Mouse (Mus musculus): Measurements from ENCODE around the gene Ighmbp2. TPM values are rescaled to one million over a fixed set of nuclear protein-coding genes. Genes with fewer than 3 reads are reported as not detected.

The Ighmbp2 gene
- total and polyA plus RNA-seq, 2 experiments from 2014 or later: 10.8 to 11.8 TPM

DNA sequence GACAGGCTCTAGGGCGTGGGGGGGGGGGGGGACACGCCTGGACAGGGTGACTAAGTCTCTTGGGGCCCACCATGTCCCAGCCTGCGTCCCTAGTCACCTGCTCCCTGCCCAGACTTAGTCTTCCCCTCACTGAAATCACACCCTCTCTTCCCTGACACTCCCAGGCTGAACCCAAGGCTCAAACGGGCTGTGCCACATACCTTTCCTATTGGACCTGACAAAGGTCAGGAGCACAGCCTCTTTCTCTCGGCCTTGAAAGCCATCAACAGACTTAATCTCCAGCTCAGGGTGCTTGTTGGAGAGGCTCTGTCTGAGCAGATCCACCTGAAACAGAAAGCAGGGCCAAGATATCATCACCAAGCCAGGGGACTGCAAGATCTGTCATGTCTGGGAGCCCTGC is 16.7 kb downstream of the Ighmbp2 start:
- Histone ChIP-seq H3K9me3 (ENCODE audit: low read length) (no peaks in the 10 kb centered on the region), H3K27ac (ENCODE audit: low read depth, low read length) (no peak overlapping the region), H3K36me3 (ENCODE audit: insufficient read depth, low read length) (peaks cover 94% of the 10 kb centered on the region), H3K4me1 (ENCODE audit: insufficient read depth, low read length) (no peaks in the 10 kb centered on the region), H3K9ac (replicated peaks; ENCODE audit: low read length, poor library complexity, severe bottlenecking) (no peak overlapping the region), H3K4me2 (ENCODE audit: low read depth, low read length, poor library complexity, severe bottlenecking) (no peak overlapping the region), H3K27me3 (ENCODE audit: insufficient read depth, low read length) (no peaks in the 10 kb centered on the region), H3K4me3 (ENCODE audit: low read depth, low read length) (no peak overlapping the region)
- no peak for TF ChIP-seq CTCF (IDR thresholded peaks at IDR 0.05)
- no peak for ATAC-seq (ENCODE audit: low FRiP score)
- no peak for DNase-seq (ENCODE audit: low spot score)
- 84% methylated on average over 5 of the region's 5 CpGs for WGBS

- no peaks in the 10 kb centered on the region for H3K9me3 ChIP-seq (ENCODE audit: low read length)
- H3K27ac ChIP-seq (ENCODE audit: low read depth, low read length): no peak overlapping the region
- H3K4me1 ChIP-seq (ENCODE audit: insufficient read depth, low read length): no peaks in the 10 kb centered on the region
- H3K36me3 ChIP-seq (ENCODE audit: insufficient read depth, low read length): peaks cover 94% of the 10 kb centered on the region
- TF ChIP-seq CTCF (IDR thresholded peaks at IDR 0.05): no peak
- DNase-seq (ENCODE audit: low spot score): no peak
- WGBS: 98% methylated on average over 9 of the region's 9 CpGs
- no peaks in the 10 kb centered on the region for H3K27me3 ChIP-seq (ENCODE audit: insufficient read depth, low read length)
- no peak overlapping the region for H3K4me3 ChIP-seq (ENCODE audit: low read depth, low read length)
- H3K9ac ChIP-seq (replicated peaks; ENCODE audit: low read length, poor library complexity, severe bottlenecking): no peak overlapping the region
- no peak for ATAC-seq (ENCODE audit: low FRiP score)
- no peak overlapping the region for H3K4me2 ChIP-seq (ENCODE audit: low read depth, low read length, poor library complexity, severe bottlenecking)
Measured at GRCm38 (mm10) chr19:3265180-3265579, 17.6 kb downstream of the Ighmbp2 start.

DNA sequence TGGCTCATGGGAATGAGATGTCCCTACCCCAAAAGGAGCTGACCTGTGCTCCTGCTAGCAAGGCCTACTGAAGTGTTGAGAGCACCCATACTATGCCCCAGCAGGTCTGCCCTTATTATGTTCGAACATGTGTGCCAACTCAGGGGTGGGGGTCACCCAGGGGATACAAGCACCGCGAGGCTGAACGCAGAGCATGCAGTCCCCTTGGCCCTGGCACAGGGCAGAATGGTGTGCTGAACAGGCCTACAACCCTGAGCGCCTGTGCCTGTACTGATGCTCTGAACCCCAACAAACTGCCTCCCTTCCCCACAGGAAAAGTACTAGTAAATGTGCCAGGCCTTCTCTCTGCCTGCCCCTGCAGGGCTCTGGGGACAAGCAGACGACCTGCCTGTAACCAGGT is 18.5 kb downstream of the Ighmbp2 start:
- WGBS: 96% methylated on average over 6 of the region's 6 CpGs
- Histone ChIP-seq H3K36me3 (ENCODE audit: insufficient read depth, low read length) (peaks cover 91% of the 10 kb centered on the region), H3K27me3 (ENCODE audit: insufficient read depth, low read length) (no peaks in the 10 kb centered on the region), H3K9ac (replicated peaks; ENCODE audit: low read length, poor library complexity, severe bottlenecking) (no peak overlapping the region), H3K27ac (ENCODE audit: low read depth, low read length) (no peak overlapping the region), H3K4me3 (ENCODE audit: low read depth, low read length) (no peak overlapping the region), H3K9me3 (ENCODE audit: low read length) (no peaks in the 10 kb centered on the region), H3K4me1 (ENCODE audit: insufficient read depth, low read length) (no peaks in the 10 kb centered on the region), H3K4me2 (ENCODE audit: low read depth, low read length, poor library complexity, severe bottlenecking) (no peak overlapping the region)
- no peak for TF ChIP-seq CTCF (IDR thresholded peaks at IDR 0.05)
- DNase-seq (ENCODE audit: low spot score) (no peak), ATAC-seq (ENCODE audit: low FRiP score) (no peak)

DNA sequence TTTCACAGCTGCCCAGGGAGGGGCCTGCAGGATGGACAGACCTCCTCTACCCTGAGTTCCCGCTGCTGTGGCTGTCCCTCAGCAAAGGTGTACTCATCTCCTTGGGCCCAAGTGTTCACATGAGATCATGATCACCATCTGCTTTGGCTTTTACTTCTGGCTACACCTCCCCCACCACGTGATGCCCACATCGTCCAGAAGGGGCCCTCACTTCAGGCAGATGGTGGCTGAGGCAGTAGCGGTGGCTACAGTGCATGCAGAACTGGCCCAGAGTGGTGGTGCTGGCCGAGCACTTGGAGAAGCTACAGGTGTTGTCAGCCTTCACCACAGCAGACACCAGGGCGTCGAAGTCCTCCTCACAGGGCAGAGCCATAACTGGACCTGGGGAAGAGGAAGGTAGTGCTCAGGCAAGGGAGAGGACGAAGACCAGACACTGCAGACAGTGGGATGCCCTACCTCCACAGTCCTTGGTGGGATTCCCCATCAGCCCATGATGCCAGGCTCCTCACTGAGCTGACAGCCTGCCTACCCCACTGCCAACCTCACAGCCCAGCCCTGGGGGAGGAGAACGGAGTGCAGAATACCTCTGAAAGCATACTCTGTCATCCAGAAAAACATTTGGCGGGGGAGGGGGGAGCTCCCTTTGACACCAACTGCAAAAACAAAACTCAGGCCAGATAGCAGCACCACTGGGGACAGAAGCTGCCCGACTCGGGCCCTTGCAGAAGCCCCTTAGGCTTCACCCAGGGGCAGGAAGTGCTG is 20.9 kb downstream of the Ighmbp2 start:
- H3K4me3 ChIP-seq (ENCODE audit: low read depth, low read length): no peak overlapping the region
- no peaks in the 10 kb centered on the region for H3K9me3 ChIP-seq (ENCODE audit: low read length)
- no peak overlapping the region for H3K9ac ChIP-seq (replicated peaks; ENCODE audit: low read length, poor library complexity, severe bottlenecking)
- H3K4me2 ChIP-seq (ENCODE audit: low read depth, low read length, poor library complexity, severe bottlenecking): no peak overlapping the region
- H3K36me3 ChIP-seq (ENCODE audit: insufficient read depth, low read length): peaks cover 69% of the 10 kb centered on the region
- DNase-seq (ENCODE audit: low spot score) (no peak), ATAC-seq (ENCODE audit: low FRiP score) (no peak)
- H3K27me3 ChIP-seq (ENCODE audit: insufficient read depth, low read length): no peaks in the 10 kb centered on the region
- no peaks in the 10 kb centered on the region for H3K4me1 ChIP-seq (ENCODE audit: insufficient read depth, low read length)
- TF ChIP-seq CTCF (IDR thresholded peaks at IDR 0.05): no peak
- 91% methylated on average over 12 of the region's 12 CpGs for WGBS
- H3K27ac ChIP-seq (ENCODE audit: low read depth, low read length): no peak overlapping the region

- no peaks in the 10 kb centered on the region for H3K9me3 ChIP-seq (ENCODE audit: low read length)
- H3K4me2 ChIP-seq (ENCODE audit: low read depth, low read length, poor library complexity, severe bottlenecking): no peak overlapping the region
- H3K27ac ChIP-seq (ENCODE audit: low read depth, low read length): no peak overlapping the region
- peaks cover 63% of the 10 kb centered on the region for H3K36me3 ChIP-seq (ENCODE audit: insufficient read depth, low read length)
- DNase-seq (ENCODE audit: low spot score) (no peak), ATAC-seq (ENCODE audit: low FRiP score) (no peak)
- TF ChIP-seq CTCF (IDR thresholded peaks at IDR 0.05): no peak
- 94% methylated on average over 7 of the region's 7 CpGs for WGBS
- no peak overlapping the region for H3K4me3 ChIP-seq (ENCODE audit: low read depth, low read length)
- H3K9ac ChIP-seq (replicated peaks; ENCODE audit: low read length, poor library complexity, severe bottlenecking): no peak overlapping the region
- no peaks in the 10 kb centered on the region for H3K4me1 ChIP-seq (ENCODE audit: insufficient read depth, low read length)
- H3K27me3 ChIP-seq (ENCODE audit: insufficient read depth, low read length): no peaks in the 10 kb centered on the region
Measured at GRCm38 (mm10) chr19:3261336-3261735, 21.5 kb downstream of the Ighmbp2 start.

DNA sequence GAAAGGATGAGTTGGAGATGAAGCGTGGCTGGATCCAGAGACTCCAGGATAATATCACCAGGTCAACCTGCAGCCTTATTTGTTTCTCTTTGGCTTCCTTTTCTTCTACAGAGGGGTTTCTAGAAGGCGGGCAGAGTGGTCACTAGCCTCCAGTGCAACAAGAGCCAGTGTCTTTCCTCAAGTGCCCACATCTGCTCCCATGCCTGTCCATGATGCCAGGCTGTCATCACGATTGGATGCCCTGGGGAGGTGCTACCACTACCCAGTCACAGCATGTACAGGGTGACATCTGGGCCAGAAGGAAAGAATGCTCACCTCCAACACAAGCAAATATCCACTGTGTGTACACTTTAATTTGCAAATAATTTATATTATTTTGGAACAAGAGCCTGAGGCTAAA is 22.2 kb downstream of the Ighmbp2 start:
- peaks cover 56% of the 10 kb centered on the region for H3K36me3 ChIP-seq (ENCODE audit: insufficient read depth, low read length)

More for the DNA sequence above, 22.2 kb downstream of the Ighmbp2 start:
- Histone ChIP-seq H3K4me3 (ENCODE audit: low read depth, low read length) (no peak overlapping the region), H3K9me3 (ENCODE audit: low read length) (no peaks in the 10 kb centered on the region), H3K4me1 (ENCODE audit: insufficient read depth, low read length) (no peaks in the 10 kb centered on the region), H3K27ac (ENCODE audit: low read depth, low read length) (no peak overlapping the region), H3K27me3 (ENCODE audit: insufficient read depth, low read length) (no peaks in the 10 kb centered on the region), H3K4me2 (ENCODE audit: low read depth, low read length, poor library complexity, severe bottlenecking) (no peak overlapping the region), H3K9ac (replicated peaks; ENCODE audit: low read length, poor library complexity, severe bottlenecking) (no peak overlapping the region)
- DNase-seq (ENCODE audit: low spot score): no peak
- no peak for TF ChIP-seq CTCF (IDR thresholded peaks at IDR 0.05)
- WGBS: 90% methylated on average over 3 of the region's 3 CpGs
- no peak for ATAC-seq (ENCODE audit: low FRiP score)
